Mouse (Mus musculus) heart, embryonic 16.5 days (tissue): ENCODE measurements around the gene Glb1. TPM values are rescaled to one million over a fixed set of nuclear protein-coding genes. Genes with fewer than 3 reads are reported as not detected.

Experiments
- ATAC-seq: fragments of 200-750 bp; cut with Nextera tagmentation; replicated peaks from 2 replicates; pipeline ENCODE4 v1.8.0; 2017; ENCODE audit warnings: moderate number of reproducible peaks; ENCODE audit not compliant: insufficient read depth, low FRiP score; ENCODE audit errors: extremely low read depth
- H3K27ac ChIP-seq: fragments of 300-500 bp; sonication (generic); 2 replicates; pipeline ENCODE4 v1.5.1; 2014; ENCODE audit warnings: mild to moderate bottlenecking, low read length, control low read depth, moderate library complexity
- H3K27me3 ChIP-seq: fragments of 300-500 bp; sonication (generic); 2 replicates; pipeline ENCODE4 v1.6.1; 2014; ENCODE audit warnings: low read length, mixed read lengths; ENCODE audit not compliant: control insufficient read depth, insufficient read depth
- H3K36me3 ChIP-seq: fragments of 300-500 bp; sonication (generic); 2 replicates; pipeline ENCODE4 v1.6.1; 2014; ENCODE audit not compliant: control insufficient read depth, insufficient read depth
- H3K4me1 ChIP-seq: fragments of 300-500 bp; sonication (generic); 2 replicates; pipeline ENCODE4 v1.6.1; 2014; ENCODE audit warnings: low read length, mixed read lengths; ENCODE audit not compliant: control insufficient read depth, insufficient read depth
- H3K4me2 ChIP-seq: fragments of 300-500 bp; sonication (generic); 2 replicates; pipeline ENCODE4 v1.6.1; 2014; ENCODE audit warnings: low read depth, mild to moderate bottlenecking, control low read depth, low read length
- H3K4me3 ChIP-seq: fragments of 300-500 bp; sonication (generic); 2 replicates; pipeline ENCODE4 v1.5.1; 2014; ENCODE audit warnings: mild to moderate bottlenecking, control low read depth, low read length
- H3K9ac ChIP-seq: fragments of 300-500 bp; sonication (generic); 2 replicates; pipeline ENCODE4 v1.6.1; 2014; ENCODE audit warnings: low read length, control low read depth
- H3K9me3 ChIP-seq: fragments of 300-500 bp; sonication (generic); replicated peaks from 2 replicates; pipeline ENCODE4 v1.6.1; 2016; ENCODE audit warnings: low read length; ENCODE audit not compliant: control insufficient read depth
- WGBS: fragments of 180-500 bp; shearing (Covaris S2); extraction: QIAGEN DNeasy Blood & Tissue Kit; methylation state at CpG from one replicate; pipeline ENCODE4 v1.1.7; 2014; 5-methylcytosine and 5-hydroxymethylcytosine counted together
- polyA plus RNA-seq: library from polyadenylated mRNA; unstranded; fragments of >200 nt; fragmentation: Nextera tagmentation; extraction: Ambion mirVana; gene quantifications from 2 replicates; pipeline ENCODE4 v1.2.1, GENCODE M21; 2015

Gene Glb1
- polyA plus RNA-seq, 1 experiment from 2014 or later, result 42.5 TPM

DNA sequence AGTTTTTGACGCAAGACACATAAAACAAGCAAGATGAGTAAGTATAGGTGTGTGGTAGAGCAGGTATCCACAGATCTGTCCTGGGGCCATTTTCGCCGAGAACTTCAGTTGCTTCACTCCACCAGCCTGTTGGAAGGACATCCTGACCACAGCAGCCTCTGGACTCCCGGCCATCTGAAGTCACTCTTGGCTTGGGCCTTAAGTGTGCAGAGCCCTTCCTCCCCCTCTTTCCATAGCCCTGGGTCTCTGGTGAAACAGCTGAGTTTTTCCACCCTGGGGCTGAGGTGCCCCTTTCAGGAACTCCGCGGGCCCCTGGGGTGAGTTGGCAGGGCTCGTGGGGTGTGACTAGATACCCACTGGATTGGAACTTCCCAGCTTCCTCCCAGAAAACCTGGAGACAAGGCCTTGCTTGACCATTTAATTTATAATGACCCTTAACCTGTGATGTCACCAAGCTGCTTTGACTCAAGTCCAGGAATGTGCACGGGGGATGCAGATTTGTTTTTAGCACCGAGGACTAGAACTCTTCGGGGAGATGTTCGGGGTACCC is 9.5 kb downstream of the Glb1 start:
- H3K36me3 ChIP-seq, result peaks cover 24% of the 10 kb centered on the region
- 0 out of 2 replicates have a peak, but pooled peaks cover 4% of the 10 kb centered on the region for H3K9me3 ChIP-seq
- H3K4me3 ChIP-seq, result no peak overlapping the region
- H3K4me2 ChIP-seq, result no peak overlapping the region
- peaks cover 4% of the 10 kb centered on the region; the same call in 1 of the 2 replicates for H3K4me1 ChIP-seq
- ATAC-seq, result no peak
- 93% methylated on average over 11 of the region's 11 CpGs for WGBS
- no peak overlapping the region for H3K9ac ChIP-seq
- H3K27ac ChIP-seq, result no peak overlapping the region
- H3K27me3 ChIP-seq, result no peaks in the 10 kb centered on the region

DNA sequence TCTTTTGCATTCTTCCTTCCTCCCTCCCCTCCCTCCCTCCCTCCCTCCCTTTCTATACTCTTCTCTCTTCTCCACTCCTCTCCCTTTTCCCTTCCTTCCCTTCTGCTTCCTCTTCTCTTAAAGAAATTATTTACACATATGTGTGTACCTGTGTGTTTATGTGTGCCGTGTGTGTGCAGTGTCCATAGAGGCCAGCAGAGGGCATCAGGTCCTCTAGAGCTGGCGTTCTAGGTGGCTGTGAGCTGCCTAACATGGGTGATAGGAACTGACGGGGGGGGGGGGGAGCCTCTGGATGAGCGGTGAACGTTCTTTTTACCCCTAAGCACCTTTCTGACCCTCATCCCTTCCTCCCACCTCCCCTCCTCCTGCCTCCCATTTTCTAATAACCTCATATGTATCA is 10.4 kb downstream of the Glb1 start:
- H3K27me3 ChIP-seq, result no peaks in the 10 kb centered on the region

DNA sequence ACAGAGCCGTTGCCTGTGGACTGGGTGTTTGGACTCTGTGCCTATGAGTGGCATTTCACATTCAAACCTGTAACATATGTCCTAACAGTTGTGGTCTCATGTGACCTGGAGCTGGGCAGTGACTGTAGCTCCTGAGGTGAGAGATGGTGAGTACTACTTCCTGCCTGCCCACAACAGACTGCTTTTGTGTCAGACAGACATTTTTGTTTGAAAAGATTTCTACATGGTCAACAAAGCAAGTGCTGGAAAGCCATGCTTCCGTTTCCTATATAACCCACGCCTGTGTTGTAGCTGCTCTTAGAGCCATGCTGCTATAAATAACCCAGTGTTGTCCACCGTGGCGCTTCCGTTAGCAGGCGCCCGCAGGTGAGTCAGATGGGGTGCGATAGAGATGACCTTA is 11.5 kb downstream of the Glb1 start:
- Histone ChIP-seq H3K27me3 (no peaks in the 10 kb centered on the region), H3K9me3 (0 out of 2 replicates have a peak, but pooled peaks cover 4% of the 10 kb centered on the region), H3K4me2 (no peak overlapping the region), H3K4me1 (peaks cover 4% of the 10 kb centered on the region; the same call in 1 of the 2 replicates), H3K4me3 (no peak overlapping the region), H3K36me3 (peaks cover 16% of the 10 kb centered on the region), H3K9ac (no peak overlapping the region), H3K27ac (no peak overlapping the region)
- ATAC-seq, result no peak
- WGBS, result 49% methylated on average over 9 of the region's 9 CpGs

More for the DNA sequence above, 10.4 kb downstream of the Glb1 start:
- Histone ChIP-seq H3K4me3 (no peak overlapping the region), H3K4me1 (peaks cover 4% of the 10 kb centered on the region; the same call in 1 of the 2 replicates), H3K4me2 (no peak overlapping the region), H3K9me3 (0 out of 2 replicates have a peak, but pooled peaks cover 4% of the 10 kb centered on the region), H3K9ac (no peak overlapping the region), H3K36me3 (peaks cover 16% of the 10 kb centered on the region), H3K27ac (no peak overlapping the region)
- no peak for ATAC-seq
- WGBS, result 94% methylated on average over 4 of the region's 5 CpGs

DNA sequence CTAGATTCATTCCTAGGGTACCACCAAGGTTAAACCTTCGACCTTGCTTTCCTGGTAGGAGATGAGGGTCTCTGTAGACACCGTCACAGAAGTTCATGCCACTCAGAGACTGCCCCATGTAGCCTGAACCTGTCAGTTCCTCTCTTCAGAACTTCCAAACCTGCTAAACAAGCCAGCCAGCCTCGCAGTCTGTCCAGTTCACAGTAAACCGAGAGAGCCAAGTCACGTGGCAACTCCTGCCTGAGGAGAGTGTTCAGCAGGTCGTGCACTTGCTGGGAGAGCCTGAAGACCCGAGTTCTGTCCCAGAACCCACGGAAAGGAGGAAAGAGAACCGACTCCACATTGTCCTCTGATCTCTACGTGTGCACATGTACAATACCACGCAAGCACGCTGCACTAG is 13.0 kb downstream of the Glb1 start:
- H3K27ac ChIP-seq, result no peak overlapping the region
- H3K27me3 ChIP-seq, result no peaks in the 10 kb centered on the region
- no peak for ATAC-seq
- H3K36me3 ChIP-seq, result peaks cover 12% of the 10 kb centered on the region
- WGBS, result 81% methylated on average over 12 of the region's 12 CpGs
- no peak overlapping the region for H3K4me2 ChIP-seq
- no peak overlapping the region for H3K4me3 ChIP-seq
- 0 out of 2 replicates have a peak, but pooled peaks cover 4% of the 10 kb centered on the region for H3K9me3 ChIP-seq
- H3K4me1 ChIP-seq, result peaks cover 4% of the 10 kb centered on the region; the same call in 1 of the 2 replicates
- H3K9ac ChIP-seq, result no peak overlapping the region

DNA sequence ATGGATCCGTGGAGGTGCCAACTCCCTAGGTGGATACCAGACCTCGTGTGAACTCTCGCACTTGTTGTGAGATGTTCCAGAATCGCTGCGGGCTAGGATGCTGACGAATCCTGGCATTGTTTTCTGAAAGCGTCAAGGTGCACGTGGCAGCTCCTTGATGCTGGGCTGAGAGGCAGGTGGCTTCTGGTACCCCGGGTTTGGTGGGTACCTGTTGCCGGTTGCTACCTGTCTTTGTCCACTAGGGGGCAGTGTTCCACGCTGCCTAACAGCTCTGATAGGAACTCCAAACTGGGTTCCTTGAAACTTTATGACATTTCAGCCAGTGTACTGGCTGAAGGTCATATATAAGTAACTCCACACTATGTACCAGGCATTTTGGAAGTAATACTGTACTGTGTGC is 14.8 kb downstream of the Glb1 start:
- 21% methylated on average over 11 of the region's 11 CpGs for WGBS
- no peak overlapping the region for H3K27ac ChIP-seq
- peaks cover 13% of the 10 kb centered on the region for H3K36me3 ChIP-seq
- H3K27me3 ChIP-seq, result no peaks in the 10 kb centered on the region
- no peak for ATAC-seq
- no peak overlapping the region for H3K4me2 ChIP-seq
- no peak overlapping the region for H3K9ac ChIP-seq
- 0 out of 2 replicates have a peak, but pooled peaks cover 4% of the 10 kb centered on the region for H3K9me3 ChIP-seq
- H3K4me3 ChIP-seq, result no peak overlapping the region
- peaks cover 4% of the 10 kb centered on the region; the same call in 1 of the 2 replicates for H3K4me1 ChIP-seq

DNA sequence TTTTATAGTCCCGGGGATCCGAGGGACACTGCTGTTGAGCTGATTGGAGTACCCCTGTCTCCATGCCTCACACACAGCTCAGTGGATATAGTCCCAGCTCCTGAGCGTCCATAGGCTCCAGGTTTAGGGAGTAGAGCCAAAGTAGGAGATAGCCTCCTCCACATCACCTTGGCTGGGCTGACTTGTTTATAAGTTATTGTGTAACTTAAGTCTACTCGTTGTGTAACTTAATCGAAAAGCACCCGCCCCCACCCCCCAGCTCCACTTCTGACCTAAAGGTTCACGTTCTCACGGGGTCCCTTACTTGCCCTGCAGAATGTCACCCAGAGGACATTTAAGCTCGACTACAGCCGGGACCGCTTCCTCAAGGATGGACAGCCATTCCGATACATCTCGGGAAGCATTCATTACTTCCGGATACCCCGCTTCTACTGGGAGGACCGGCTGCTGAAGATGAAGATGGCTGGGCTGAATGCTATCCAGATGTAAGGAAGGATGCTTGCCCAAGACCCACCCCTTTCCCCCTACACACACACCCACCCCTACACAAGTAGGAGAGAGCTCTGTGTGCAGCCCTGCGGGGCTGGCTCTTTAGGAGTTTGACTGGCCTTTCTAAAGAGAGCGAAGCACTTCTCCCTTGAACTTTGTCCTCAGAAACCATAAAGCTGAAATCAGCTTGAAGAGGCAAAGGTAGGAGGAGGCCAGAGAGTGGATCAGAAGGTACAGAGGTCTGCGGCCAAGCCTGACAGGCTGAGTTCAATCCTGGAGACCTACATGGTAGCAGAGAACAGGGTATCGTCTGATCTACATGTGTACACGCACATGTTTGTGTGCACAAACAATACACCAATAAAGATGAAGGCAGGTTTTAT is 16.0 kb downstream of the Glb1 start:
- H3K27me3 ChIP-seq, result no peaks in the 10 kb centered on the region
- no peak for ATAC-seq
- H3K36me3 ChIP-seq, result peaks cover 14% of the 10 kb centered on the region
- no peaks in the 10 kb centered on the region for H3K9me3 ChIP-seq
- H3K27ac ChIP-seq, result no peak overlapping the region
- no peak overlapping the region for H3K4me2 ChIP-seq
- 88% methylated on average over 21 of the region's 21 CpGs for WGBS
- H3K4me3 ChIP-seq, result no peak overlapping the region
- H3K9ac ChIP-seq, result no peak overlapping the region
- H3K4me1 ChIP-seq, result peaks cover 4% of the 10 kb centered on the region; the same call in 1 of the 2 replicates

DNA sequence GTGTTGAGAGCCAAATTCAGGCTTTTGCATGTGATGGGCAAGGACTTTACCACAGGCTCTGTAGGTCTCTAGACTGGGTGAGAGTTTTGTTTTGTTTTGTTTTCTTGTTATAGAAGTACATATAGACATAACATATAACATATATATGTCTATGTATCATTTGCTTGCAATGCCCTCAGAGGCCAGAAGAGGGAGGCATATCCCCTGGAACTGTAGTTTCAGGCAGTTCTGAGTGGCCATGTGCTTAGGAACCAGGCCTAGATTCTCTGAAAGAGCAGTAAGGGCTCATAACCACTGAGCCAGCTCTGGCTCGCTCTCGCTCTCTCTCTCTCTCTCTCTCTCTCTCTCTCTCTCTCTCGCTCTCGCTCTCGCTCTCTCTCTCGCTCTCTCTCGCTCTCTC is 17.3 kb downstream of the Glb1 start:
- no peaks in the 10 kb centered on the region for H3K9me3 ChIP-seq
- no peak overlapping the region for H3K4me2 ChIP-seq
- no peak overlapping the region for H3K27ac ChIP-seq
- H3K27me3 ChIP-seq, result no peaks in the 10 kb centered on the region
- peaks cover 12% of the 10 kb centered on the region for H3K36me3 ChIP-seq
- ATAC-seq, result no peak
- no peaks in the 10 kb centered on the region for H3K4me1 ChIP-seq
- 84% methylated on average over 7 of the region's 7 CpGs for WGBS
- H3K4me3 ChIP-seq, result no peak overlapping the region
- no peak overlapping the region for H3K9ac ChIP-seq

DNA sequence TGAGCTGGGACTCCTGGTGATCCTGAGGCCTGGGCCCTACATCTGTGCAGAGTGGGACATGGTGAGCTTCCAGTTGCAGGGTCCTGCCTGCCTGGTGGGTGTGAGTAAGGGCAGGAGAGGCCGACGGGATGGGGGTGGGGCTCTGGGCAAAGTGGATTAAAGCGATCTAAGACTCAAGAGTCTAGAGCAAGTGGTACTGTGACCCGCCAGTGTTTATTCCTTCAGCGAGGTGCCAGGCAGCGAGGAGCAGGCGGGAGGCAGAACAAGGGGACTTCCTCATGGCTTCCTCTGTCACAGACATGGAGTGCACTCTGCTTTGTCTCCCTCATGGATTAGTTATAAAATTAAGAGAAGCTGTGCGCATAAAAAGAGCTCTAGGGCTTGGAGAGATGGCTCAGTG is 19.6 kb downstream of the Glb1 start:
- H3K9ac ChIP-seq, result no peak overlapping the region
- no peaks in the 10 kb centered on the region for H3K4me1 ChIP-seq
- no peak overlapping the region for H3K27ac ChIP-seq
- peaks cover 4% of the 10 kb centered on the region for H3K9me3 ChIP-seq
- H3K4me2 ChIP-seq, result no peak overlapping the region
- ATAC-seq, result no peak
- no peaks in the 10 kb centered on the region for H3K27me3 ChIP-seq
- H3K36me3 ChIP-seq, result peaks cover 13% of the 10 kb centered on the region
- 71% methylated on average over 8 of the region's 8 CpGs for WGBS
- H3K4me3 ChIP-seq, result no peak overlapping the region

DNA sequence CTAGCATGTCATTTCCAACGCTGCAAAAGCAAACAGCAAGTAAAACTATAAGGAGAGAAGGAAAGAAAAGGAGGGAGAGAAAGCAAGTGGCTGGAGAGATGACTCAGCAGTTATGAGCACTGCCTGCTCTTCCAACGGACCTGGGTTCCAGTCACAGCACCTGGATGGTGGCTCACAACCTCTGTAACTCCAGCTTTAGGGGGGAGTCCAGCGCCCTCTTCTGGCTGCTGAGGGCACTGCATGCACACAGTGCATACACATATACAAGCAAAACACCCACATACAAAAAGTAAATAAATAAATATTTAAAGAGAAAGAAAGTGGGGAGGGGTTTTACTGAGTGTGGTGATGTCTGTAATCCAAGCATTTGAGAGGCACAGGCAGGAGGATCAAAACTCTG is 20.2 kb downstream of the Glb1 start:
- Histone ChIP-seq H3K9me3 (peaks cover 8% of the 10 kb centered on the region), H3K4me2 (no peak overlapping the region), H3K4me3 (no peak overlapping the region), H3K9ac (no peak overlapping the region), H3K4me1 (no peaks in the 10 kb centered on the region), H3K27ac (no peak overlapping the region), H3K36me3 (peaks cover 18% of the 10 kb centered on the region), H3K27me3 (no peaks in the 10 kb centered on the region)
- no peak for ATAC-seq
- WGBS, result 65% methylated on average over 3 of the region's 3 CpGs
